Mouse (Mus musculus) MEL-GATA-1-ER (cell line): ENCODE results near the gene Zmynd8.

ENCODE experiments used
- DNase-seq: peaks from one replicate; pipeline ENCODE4 v3.0.0-alpha.2; 2012; ENCODE audit warnings: low read depth; ENCODE audit errors: extremely low read depth

The Zmynd8 gene

GRCm38 (mm10) chr2:165880501-165881182 is 18.2 kb downstream of the Zmynd8 start:
- no peak for DNase-seq

- DNase-seq = no peak
Observed at GRCm38 (mm10) chr2:165879403-165880178, 19.2 kb downstream of the Zmynd8 start.

GRCm38 (mm10) chr2:165878907-165879361 is 19.9 kb downstream of the Zmynd8 start:
- DNase-seq = no peak

- DNase-seq = no peak
Observed at GRCm38 (mm10) chr2:165878021-165878585, 20.7 kb downstream of the Zmynd8 start.

GRCm38 (mm10) chr2:165877180-165877579 is 21.6 kb downstream of the Zmynd8 start:
- DNase-seq = no peak

- no peak for DNase-seq
Observed at GRCm38 (mm10) chr2:165876201-165876918, 22.5 kb downstream of the Zmynd8 start.

- DNase-seq = no peak
Observed at GRCm38 (mm10) chr2:165875406-165875955, 23.3 kb downstream of the Zmynd8 start.

- no peak for DNase-seq
Observed at GRCm38 (mm10) chr2:165874461-165875339, 24.1 kb downstream of the Zmynd8 start.

GRCm38 (mm10) chr2:165873777-165874176 is 25.0 kb downstream of the Zmynd8 start:
- no peak for DNase-seq

- DNase-seq = no peak
Observed at GRCm38 (mm10) chr2:165873196-165873595, 25.6 kb downstream of the Zmynd8 start.

GRCm38 (mm10) chr2:165869257-165869656 is 29.6 kb downstream of the Zmynd8 start:
- DNase-seq = no peak

GRCm38 (mm10) chr2:165868522-165869175 is 30.2 kb downstream of the Zmynd8 start:
- DNase-seq = no peak

- DNase-seq = no peak
Observed at GRCm38 (mm10) chr2:165867549-165867948, 31.3 kb downstream of the Zmynd8 start.

GRCm38 (mm10) chr2:165866951-165867387 is 31.8 kb downstream of the Zmynd8 start:
- no peak for DNase-seq

- no peak for DNase-seq
Observed at GRCm38 (mm10) chr2:165866412-165866811, 32.4 kb downstream of the Zmynd8 start.

- no peak for DNase-seq
Observed at GRCm38 (mm10) chr2:165864769-165865168, 34.0 kb downstream of the Zmynd8 start.

GRCm38 (mm10) chr2:165861683-165862594 is 36.9 kb downstream of the Zmynd8 start:
- no peak for DNase-seq

GRCm38 (mm10) chr2:165860962-165861682 is 37.7 kb downstream of the Zmynd8 start:
- DNase-seq = no peak
